Mouse (Mus musculus) gastrocnemius, postnatal 14 days (tissue): ENCODE data around the gene Arl8a. TPM values are rescaled to one million over a fixed set of nuclear protein-coding genes. Genes with fewer than 3 reads are reported as not detected.

Source experiments
- DNase-seq: peaks from one replicate; pipeline ENCODE4 v3.0.0; 2021; ENCODE audit warnings: mixed read lengths
- intact Hi-C: fragments of 180-260 bp; cut with DNase I; formaldehyde crosslinking; loops from one replicate; pipeline ENCODE4 v1.15.1; 2025; ENCODE audit warnings: low total_unique reads
- total RNA-seq, 2 experiments: library from RNA; stranded (reverse); gene quantifications; 2 replicates each; pipeline ENCODE4 v1.2.3; 2021

Gene Arl8a
- total RNA-seq, 2 experiments from 2014 or later: 25.1 to 26.8 TPM

DNA sequence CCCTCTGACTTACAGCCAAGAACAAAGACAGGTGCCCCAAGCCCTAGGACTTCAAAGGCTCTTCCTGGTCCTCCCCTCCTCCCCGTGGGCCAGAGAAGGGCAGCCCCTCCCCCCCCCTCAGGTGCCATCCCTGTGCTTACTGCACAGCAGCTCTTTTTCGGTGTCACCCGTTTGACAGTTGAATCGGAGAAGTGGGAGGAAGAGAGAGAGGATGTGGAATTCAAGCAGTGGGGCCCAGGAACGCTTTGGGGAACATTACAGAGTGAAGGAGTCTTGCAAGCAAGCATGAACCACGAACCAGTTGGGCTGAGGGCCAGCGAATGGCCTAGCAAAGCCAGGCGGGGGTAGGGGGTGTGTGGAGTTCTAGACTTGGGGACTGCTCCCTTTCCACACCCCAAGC, 15.1 kb upstream of the Arl8a start:
- intact Hi-C loops: no loop called here
- no peak for DNase-seq

DNA sequence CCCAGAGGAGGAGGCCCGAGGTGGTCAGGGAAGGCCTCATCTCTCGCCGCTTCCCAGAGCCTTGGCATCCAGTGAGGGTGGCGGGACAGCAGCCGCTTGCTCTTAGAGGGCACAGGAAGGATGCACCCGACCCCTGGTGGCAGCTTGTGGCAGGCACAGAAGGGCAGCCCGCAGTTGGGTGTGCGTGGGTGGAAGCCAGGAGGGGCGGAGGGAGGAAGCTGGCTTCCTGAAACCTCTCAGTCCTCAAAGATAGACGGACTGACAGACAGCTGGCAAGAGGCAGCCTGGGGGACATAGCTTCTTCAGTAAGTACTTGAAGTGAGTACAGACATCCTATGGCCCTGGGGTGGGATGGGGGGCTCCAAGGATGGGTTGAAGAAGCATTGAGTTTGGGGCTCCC, 14.2 kb upstream of the Arl8a start, which contains the start of gene Ptpn7:
Gene Ptpn7 (plus strand): TSS at position 228 of the 400 bp plus-strand sequence.
- DNase-seq: peak; percentile 80
- intact Hi-C loops: no loop called here

DNA sequence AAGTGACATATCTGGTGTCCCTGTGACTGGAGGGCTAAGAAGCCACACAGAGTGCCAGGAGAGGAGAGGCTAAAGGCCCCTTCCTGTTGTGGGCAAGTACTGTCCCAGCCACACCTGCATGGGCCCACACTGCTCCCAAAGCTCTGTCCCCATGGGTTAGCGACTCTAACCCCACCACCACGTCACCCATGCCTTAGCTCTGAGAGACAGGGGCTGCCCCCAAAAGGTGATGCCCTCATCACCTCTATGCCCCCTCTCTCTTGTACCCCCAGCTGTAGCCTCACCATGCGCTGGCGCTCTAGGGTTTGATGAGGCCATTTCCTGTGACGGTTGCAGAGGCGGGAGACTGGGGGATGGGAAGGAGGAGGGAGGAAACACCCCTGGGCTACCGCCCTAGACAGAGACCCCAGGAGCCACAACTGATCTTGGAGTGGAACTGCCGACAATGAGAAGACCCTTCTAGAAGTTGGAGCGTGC, 13.7 kb upstream of the Arl8a start:
- no peak for DNase-seq
- intact Hi-C loops: no loop called here

DNA sequence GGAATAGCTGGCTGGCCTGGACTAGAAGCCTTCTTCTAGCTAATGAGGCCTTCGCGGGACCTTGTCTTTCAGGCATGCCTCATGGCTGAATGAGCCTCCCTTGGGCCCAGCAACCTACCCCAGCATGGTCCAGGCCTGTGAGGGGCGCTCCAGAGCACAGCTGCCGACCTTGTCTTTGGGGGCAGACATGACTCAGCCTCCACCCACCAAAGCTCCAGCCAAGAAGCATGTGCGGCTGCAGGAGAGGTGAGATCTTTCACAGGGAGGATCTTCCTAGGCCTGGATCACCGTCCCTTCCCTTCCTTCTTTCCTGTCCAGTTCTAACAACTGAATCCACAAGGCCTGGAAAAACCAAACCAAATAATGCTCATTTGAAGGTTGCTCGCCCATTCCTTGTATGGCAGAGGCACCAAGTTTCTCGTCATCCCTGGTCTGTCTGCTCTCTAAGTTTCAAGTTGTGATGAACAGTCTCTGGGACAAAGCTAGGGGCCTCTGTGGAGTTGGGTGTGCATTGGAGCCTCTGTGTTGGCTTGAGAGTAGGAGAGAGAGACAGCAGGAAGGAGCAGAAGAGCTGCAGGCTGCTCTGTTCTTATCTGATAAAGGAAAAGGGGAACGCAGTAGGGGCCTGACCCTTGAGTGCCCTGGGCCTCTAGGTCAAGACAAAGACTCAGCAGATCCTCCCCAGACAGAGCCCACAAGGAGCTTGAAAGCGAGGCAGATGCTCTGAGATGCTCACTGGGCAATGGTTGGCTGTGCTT, 12.8 kb upstream of the Arl8a start:
- no peak for DNase-seq
- intact Hi-C loops: no loop called here

DNA sequence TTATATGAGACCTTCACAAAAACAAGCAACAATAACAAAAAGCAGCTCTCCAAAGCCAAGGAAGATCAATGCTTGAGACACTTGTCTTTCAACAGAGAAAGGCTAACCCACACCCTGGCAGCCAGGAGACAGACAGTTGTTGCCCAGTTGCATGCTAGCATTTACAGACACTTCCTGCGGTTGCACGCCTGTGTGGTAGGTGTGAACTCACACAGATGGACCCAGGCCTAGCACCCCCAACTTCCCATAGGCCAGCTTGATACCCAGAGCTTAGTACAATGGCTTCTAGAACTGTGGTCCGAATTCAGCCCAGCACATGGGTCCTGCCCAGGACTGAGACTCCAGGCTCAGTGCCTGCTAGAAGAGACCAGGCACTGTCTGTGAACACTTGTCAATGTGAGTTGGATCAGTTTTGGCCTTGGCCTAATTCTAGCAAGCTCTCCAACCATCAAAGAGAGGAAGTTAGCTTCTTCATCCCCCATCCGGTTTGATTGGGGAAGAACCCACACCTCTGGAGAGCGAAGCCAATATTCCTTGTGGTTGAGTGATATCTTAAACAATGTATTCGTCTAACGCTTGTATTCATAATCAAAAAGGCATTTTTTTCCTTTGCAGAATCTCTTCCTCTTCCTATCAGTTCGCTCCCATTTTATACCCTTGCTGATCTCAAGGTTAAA, 11.4 kb upstream of the Arl8a start:
- intact Hi-C loops: no loop called here
- no peak for DNase-seq

DNA sequence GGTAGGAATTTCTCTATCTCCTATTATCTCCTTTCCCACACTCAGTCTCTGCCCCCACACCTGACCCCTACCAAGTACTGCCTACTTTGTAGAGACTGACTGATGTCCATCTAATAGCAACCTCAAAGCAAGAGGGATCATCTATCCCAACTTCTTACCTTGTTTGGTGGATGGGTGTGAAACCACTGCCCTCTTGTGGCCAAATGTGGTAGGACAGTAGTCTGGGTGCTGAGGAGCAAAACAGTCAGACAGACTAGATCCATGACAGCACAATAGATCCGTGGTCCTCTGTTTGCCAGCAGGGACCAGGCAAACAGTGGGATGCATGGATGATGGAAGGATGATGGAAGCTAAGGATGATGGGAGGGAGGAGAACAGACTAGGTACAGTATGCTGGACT, 10.1 kb upstream of the Arl8a start:
- intact Hi-C loops: no loop called here
- DNase-seq: no peak

DNA sequence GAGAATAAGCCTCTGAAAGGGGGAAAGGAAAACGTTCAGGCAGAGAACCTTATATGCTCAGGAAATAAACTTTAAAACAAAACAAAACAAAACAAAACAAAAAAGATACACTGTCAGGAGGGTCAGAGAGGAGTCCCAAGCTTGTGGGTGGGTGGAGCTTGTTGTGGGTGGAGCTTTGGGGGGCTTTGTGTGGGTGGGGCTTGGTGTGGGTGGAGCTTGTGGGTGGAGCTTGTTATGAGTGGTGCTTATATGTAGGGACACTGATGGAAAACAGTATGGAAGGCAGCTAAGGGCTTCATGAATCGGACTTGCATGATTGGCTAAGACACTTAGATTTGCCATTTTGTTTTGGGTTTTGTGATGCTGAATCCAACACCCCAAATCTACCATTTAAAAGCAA, 6.7 kb upstream of the Arl8a start:
- intact Hi-C loops: no loop called here
- DNase-seq: no peak

DNA sequence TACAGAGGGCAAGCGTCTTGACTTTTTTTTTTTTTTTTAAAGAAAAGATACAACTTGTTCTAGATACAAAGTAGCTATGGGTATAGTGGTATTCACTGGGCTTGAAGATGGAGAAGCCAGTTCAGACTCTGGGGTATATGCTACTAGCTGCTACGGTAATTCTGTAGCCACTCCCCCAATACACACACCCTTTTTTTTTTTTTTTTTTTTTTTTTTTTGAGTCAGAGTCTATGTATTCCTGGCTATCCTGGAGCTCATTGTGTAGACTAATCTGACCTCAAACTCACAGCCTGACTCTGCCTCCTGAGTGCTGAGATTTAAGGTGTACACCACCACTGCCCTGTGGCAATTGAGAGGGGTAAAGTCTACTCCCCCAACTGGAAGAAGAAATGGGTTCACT, 4.2 kb upstream of the Arl8a start:
- DNase-seq: no peak
- intact Hi-C loops: no loop called here

DNA sequence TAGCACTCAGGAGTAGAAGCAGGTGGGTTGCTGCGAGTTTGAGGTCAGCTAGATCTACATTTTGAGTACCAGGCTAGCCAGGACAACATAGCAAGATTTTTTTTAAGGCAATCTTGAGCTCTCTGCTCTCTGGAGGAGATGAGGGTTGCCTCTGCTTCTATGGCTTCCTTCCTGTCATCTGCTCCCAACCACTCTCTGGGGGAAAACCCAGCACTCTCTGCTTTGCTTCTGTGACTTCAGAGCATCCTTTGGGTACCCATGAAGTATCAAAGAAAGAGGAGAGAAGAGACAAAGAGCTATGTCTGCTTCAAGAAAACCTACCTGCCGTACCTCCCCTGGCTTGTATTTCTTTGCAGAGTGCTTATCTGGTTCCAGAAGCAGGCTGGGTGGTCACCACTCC, 2.7 kb upstream of the Arl8a start:
- DNase-seq: no peak
- intact Hi-C loops: no loop called here

DNA sequence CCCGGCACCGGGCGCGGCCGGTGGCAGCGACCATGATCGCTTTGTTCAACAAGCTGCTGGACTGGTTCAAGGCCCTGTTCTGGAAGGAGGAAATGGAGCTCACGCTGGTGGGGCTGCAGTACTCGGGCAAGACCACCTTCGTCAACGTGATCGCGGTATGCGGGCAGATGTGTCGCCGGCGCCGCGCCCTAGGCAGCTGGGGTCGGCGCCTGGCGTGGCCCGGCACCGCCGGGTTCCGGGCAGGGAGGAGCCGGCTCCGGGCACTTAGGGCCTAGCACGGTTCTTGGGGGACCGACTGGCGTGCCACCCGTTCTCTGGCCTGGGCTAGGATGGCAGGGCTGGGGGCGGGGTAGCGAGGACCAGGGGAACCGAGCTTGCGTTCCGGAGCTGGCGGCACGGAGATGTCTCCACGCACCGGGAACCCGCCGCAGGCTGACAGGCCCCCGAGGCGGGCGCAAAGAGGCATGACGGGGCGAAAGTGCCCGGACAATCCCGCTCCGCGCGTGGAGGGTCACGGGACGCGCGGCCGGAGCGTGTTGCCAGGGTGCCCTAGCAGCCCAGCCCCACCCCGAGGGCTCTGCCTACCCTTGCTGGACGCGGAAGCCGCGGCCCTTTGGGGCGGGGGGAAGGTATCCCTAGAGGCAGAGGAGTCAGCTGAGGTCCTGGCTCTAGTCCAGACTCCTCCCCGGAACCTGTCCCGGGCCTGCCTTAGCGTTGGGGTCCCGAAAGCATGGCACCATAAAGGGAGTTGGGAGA, 500 bp downstream of the Arl8a start:
- intact Hi-C loops: no loop called here
- peak; percentile 91 for DNase-seq

DNA sequence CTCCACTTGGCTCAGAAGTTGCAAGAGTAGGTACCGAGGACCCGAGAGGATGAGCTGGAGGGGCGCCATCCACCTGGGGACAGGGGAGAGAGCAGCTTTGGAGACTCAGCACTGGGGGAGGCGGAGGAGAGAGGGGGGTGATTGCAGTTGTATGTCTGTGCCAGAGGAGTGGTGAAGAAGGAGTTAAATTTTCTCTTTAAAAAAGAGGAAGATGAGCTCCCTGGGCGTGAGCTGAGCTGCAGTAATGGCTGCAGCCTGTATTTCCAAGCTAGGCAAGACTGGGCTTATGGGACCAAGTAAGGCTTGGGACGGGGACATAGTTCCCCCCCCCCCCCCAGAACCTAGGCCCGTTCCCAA, 1.1 kb downstream of the Arl8a start:
- DNase-seq: no peak

DNA sequence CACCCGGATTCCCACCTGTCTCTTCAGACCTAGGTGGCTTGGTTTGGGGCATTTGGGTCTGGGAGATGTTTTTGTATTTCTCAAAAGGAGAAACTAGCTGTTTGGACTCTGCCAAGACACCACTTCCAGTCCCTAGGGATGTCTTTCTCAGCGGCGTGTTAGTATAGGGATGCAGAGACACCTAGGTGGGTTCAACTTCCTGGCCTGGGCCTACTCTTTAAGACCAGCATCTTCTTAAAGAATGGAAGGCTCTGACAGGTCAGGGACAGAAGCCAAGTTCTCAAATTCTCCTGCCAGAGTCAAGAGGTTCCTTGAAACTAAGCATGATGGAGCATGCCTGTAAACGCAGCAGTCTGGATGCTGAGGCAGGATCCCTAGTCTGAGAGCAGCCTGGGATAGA, 1.9 kb downstream of the Arl8a start:
- no peak for DNase-seq
- intact Hi-C loops: no loop called here

More for the DNA sequence above, 1.1 kb downstream of the Arl8a start:
- intact Hi-C loops: no loop called here

DNA sequence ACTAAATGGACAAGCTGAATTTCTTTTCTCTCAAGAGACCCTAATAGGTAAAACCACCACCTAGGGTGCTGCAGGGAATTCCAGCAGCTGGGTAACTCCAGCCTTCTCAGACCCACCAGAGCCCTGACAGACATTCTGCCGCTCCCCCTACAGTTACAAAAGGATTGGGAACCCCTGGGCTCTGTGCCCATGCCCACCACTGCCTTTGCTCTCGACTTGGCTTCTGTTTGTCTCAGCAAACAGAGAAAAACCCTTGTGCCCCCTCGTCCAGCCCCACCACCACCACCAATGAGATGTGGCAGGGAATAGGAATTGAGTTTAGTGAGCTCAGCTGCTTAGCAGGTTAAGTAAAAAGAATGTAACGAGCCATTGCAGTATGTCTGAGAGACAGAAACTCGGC, 2.4 kb downstream of the Arl8a start:
- intact Hi-C loops: no loop called here
- DNase-seq: no peak

DNA sequence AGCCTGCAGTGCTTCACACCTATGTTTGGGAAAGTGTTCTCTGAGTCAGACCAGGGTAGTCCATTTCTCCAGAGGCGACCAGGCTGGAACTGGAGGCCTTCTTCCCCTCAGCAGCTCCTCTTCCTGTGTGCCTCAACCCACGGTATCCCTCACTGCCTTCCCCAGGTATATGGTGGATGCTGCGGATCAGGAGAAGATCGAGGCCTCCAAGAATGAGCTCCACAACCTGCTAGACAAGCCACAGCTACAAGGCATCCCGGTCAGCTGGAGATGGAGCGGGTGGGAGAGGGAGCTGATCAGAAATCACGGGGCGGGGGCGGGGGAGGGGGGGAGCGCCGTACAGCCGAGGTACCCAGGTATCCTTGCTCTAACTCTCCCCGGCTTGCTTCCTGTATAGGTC, 7.4 kb downstream of the Arl8a start:
- intact Hi-C loops: no loop called here
- no peak for DNase-seq

DNA sequence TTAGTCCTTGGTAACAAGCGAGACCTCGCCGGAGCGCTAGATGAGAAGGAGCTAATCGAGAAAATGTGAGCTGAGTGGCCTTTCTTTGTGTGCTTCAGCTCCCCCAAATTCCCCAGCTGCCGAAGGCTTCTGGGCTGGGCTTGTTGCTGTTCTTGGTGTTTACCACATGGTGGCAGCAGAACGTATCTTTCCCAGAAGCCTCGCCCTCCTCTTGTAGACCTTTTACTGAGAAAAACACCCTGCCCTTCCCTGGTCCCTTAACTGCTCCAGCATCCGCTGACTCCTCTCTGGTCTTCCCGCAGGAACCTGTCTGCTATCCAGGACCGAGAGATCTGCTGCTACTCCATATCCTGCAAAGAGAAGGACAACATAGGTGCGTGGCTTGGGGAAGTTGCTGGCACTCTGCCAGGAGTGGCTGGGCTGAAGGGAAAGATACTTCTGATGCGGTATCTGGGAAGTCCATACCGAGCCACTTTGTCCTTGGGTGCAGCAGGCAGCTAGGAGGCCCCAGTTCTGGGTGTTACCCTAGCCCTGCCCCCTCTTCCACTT, 7.9 kb downstream of the Arl8a start:
- DNase-seq: peak; percentile 62
- intact Hi-C loops: no loop called here

DNA sequence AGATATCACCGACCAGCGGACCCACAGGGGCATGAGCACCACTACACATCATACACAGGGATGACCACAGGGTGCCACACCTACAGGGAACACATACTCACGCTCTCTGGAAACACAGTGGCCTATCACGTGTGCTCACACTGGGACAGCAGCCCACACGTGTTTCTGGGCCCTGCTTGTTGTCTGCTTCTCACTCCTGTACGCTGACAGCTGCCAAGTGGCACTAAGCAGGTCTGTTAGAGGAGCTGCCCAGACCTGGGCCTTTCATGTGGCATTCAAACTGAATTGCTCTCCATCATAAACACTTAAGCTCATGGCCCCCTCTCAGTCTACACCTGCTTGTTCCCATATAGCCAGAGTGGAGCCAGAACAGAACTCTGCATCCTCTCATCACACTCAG, 9.7 kb downstream of the Arl8a start:
- no peak for DNase-seq
- intact Hi-C loops: no loop called here

DNA sequence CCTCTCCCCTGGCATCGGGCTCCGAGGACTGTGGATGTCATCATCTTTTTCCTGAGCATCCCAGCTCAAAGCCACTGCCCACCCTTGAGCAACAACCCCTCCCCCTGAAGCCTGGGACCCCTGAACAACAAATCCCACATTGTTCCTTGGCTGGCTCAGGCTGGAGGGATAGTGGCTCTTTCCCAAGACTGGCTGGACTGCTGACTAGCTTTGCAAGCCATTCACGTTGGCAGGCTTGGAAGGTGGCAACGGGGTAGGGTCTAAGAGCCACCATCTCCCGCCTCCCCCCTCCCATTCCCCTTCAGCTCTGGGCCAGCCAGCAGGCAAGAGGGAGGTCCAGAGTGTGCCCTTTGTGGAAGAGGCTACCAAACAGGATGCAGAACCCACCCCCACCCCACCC, 12.0 kb downstream of the Arl8a start:
- DNase-seq: no peak
- intact Hi-C loops: no loop called here

DNA sequence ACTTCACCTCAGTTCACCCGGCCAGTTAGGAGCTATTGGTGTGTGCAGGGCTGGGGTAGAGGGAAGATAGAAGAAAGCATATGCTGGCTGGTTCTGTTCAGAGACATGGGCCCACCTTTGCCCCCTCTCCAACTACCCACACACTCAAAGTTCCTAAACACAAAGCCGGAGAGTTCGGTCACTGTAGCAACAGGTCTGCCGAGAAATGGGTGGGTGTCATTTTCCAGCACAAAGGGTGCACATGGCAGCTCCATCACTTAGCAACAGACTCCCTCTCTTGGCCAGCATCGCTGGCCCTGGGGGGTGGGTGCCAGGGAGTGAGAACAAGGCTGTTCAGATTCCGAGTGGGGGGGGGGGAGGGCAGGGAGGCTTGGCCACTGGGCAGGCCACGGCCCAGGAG, 12.4 kb downstream of the Arl8a start:
- DNase-seq: no peak
- intact Hi-C loops: no loop called here

DNA sequence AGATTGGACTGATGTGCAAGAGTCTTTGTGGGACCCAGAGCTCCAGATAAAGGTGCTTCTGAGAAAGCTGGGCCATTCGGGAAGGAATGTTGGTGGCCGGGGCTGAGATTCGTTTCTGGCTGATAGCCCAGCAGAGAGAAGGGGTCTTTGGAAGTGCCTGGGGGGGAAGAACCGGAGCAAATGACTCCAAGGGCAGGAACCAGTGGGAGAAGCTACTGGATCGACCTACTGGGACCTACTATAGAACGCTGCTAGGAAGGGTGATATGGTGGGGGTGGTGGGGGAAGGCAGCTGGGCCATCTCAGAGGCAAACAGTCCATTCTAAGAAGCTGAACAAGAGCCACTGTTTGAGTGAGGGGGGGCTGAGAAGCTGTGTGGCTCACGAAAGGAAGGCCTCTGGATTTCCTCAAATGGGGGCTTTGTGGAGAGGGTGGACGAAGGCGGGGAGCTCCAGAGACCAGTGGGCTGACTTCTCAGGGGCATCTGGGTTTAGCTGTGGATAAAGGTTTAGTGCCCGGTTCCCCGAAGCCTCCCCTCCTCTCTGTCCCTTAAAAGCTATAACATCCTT, 13.0 kb downstream of the Arl8a start:
- DNase-seq: no peak
- intact Hi-C loops: no loop called here

DNA sequence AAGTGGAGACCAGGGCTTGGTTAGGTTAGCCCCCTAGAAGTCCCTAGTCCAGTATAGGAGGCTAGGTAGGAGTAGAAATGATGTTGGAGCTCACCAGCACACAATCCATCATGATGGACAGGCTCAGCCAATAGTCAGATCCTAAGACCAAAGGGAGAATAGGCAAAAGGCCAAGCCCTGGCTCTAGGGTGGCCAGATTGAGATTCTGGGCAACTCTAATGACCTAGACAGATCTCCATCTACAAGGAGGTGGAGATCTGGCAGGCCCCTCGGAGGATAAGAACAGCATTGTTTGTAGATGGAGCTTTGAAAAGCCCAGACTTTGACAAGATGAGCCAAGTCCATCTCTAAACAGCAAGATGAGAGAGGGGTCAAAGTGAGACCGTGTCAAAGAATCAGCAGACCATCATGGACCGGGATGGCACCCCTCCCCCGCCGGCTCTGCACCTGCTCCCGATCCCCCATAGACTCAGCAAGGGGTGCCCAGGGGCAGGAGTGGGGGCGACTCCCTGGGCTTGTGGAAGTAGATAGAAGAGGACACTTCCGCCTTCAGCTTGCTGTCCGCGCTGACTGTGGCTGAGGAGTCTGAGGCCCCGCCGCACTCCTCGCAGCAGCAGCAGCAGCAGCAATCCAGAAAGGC, 13.9 kb downstream of the Arl8a start:
- intact Hi-C loops: no loop called here
- DNase-seq: no peak
